Mouse (Mus musculus) frontal cortex, postnatal 14 days (tissue): ENCODE results near the gene Foxl1.

ENCODE experiments used
- DNase-seq, 2 experiments: peaks; one replicate each; pipeline ENCODE4 v3.0.0; 2022; ENCODE audit warnings: low spot score in 2 of 2

Foxl1 gene

GRCm38 (mm10) chr8:121127756-121128375 is at the start of gene Foxl1:
Gene Foxl1 (plus strand): TSS chr8:121127940.
- DNase-seq = no peak

- DNase-seq = no peak
Measured at GRCm38 (mm10) chr8:121078721-121079120, 49.0 kb upstream of the Foxl1 start.

- no peak for DNase-seq
Measured at GRCm38 (mm10) chr8:121079201-121079600, 48.5 kb upstream of the Foxl1 start.

GRCm38 (mm10) chr8:121079944-121080343 is 47.8 kb upstream of the Foxl1 start:
- DNase-seq = no peak

GRCm38 (mm10) chr8:121080361-121081090 is 47.2 kb upstream of the Foxl1 start:
- no peak for DNase-seq

- no peak for DNase-seq
Measured at GRCm38 (mm10) chr8:121081398-121081797, 46.3 kb upstream of the Foxl1 start.

GRCm38 (mm10) chr8:121082218-121083092 is 45.3 kb upstream of the Foxl1 start:
- DNase-seq = no peak

- DNase-seq = no peak
Measured at GRCm38 (mm10) chr8:121083093-121083935, 44.4 kb upstream of the Foxl1 start.

GRCm38 (mm10) chr8:121083936-121084209 is 43.9 kb upstream of the Foxl1 start:
- no peak for DNase-seq

GRCm38 (mm10) chr8:121084210-121084951 is 43.4 kb upstream of the Foxl1 start, which contains the start of gene Foxf1:
Gene Foxf1 (plus strand): TSS chr8:121084386.
- no peak for DNase-seq

GRCm38 (mm10) chr8:121085011-121085410 is 42.7 kb upstream of the Foxl1 start:
- no peak for DNase-seq

GRCm38 (mm10) chr8:121085561-121085960 is 42.2 kb upstream of the Foxl1 start:
- no peak for DNase-seq

GRCm38 (mm10) chr8:121086004-121086900 is 41.5 kb upstream of the Foxl1 start:
- no peak for DNase-seq

GRCm38 (mm10) chr8:121088281-121088680 is 39.5 kb upstream of the Foxl1 start:
- DNase-seq = no peak

GRCm38 (mm10) chr8:121088871-121089630 is 38.7 kb upstream of the Foxl1 start:
- no peak for DNase-seq

GRCm38 (mm10) chr8:121089631-121090380 is 37.9 kb upstream of the Foxl1 start:
- DNase-seq = no peak

- DNase-seq = no peak
Measured at GRCm38 (mm10) chr8:121090716-121091115, 37.0 kb upstream of the Foxl1 start.

- no peak for DNase-seq
Measured at GRCm38 (mm10) chr8:121092141-121092540, 35.6 kb upstream of the Foxl1 start.
